Mouse (Mus musculus): ENCODE data around the gene Babam2.

The Babam2 gene

DNA sequence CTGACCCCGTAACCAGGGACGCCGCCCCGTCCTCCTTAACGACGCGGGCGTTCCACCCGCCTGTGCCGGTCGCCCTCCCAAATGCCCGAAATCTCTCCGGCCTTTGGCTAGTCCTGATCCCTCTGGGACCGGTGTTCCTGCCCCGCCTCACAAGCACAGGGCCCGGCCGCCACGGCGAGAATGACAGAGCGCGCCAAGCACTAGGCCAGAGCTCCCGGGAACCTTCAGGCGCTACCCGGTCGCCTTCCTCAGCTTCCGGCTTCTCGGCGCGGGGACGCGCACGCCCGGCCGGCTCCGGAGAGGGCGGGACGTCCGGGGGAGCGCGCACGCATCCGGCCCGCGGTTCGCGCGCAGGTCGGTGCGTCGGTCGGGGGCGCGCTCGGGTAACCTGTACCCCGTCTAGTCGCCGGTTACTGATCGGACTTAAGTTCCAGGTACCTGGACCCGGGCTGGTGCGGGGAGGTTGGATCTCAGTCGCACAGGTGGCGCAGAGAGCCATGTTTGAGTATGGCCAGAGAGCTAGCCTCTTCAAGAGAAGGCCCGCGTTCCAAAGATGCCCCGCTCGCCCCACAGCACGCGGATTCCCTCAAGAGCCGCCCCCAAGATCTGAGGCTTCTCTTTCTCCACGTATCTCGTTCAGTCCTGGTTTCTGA, at the start of gene Babam2:
Babam2 (plus strand) TSS at position 41 of the 653 bp plus-strand sequence.
- DNase-seq (ENCODE audit: low read depth) = peak; percentile 75

- DNase-seq (ENCODE audit: low read depth) = peak; percentile 10
Observed at GRCm38 (mm10) chr5:31650518-31651288, 46.8 kb upstream of the Babam2 start.

- DNase-seq (ENCODE audit: low read depth) = no peak
Observed at GRCm38 (mm10) chr5:31655688-31656190, 41.7 kb upstream of the Babam2 start.

- DNase-seq (ENCODE audit: low read depth) = no peak
Observed at GRCm38 (mm10) chr5:31666176-31666575, 31.3 kb upstream of the Babam2 start.

GRCm38 (mm10) chr5:31668325-31668968, 29.0 kb upstream of the Babam2 start:
- DNase-seq (ENCODE audit: low read depth) = no peak

GRCm38 (mm10) chr5:31669984-31670383, 27.5 kb upstream of the Babam2 start:
- DNase-seq (ENCODE audit: low read depth) = no peak

- DNase-seq (ENCODE audit: low read depth) = no peak
Observed at GRCm38 (mm10) chr5:31671137-31671536, 26.3 kb upstream of the Babam2 start.

- DNase-seq (ENCODE audit: low read depth) = no peak
Observed at GRCm38 (mm10) chr5:31673431-31673830, 24.1 kb upstream of the Babam2 start.

DNA sequence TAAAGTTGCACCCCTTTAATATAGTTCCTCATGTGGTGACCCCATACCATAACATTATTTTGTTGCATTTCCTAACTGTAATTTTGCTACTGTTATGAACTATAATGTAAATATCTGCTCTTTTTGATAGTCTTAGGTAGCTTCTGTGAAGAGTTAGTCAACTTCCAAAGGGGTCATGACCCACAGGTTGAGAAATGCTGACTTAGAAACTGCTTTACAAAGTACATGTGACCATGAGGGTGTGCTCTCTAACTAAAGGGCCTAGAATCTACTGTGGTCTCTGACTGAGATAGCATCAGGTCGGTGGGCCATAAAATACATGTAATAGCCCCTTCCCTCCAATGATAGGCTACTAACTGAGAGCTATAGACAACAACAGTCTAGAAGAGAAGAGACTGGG, 19.5 kb upstream of the Babam2 start:
- DNase-seq (ENCODE audit: low read depth) = no peak

DNA sequence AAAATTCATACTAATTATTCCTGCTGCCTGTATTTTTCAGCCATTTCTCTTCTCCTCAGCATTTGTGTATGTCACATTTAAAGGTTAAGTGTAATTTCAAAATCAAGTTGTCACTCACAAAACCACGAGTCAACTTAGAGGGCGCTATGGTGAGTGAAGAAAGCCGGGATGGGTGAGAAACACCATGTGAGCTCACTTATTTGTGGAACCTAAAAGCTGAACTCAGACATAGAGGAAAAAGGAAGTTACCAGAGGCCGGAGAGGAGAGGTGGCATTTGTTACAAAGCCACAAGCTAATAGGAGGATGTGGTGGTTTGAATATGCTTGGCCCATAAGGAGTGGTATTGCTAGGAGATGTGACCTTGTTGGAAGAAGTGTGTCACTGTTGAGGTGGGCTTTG, 17.3 kb upstream of the Babam2 start:
- DNase-seq (ENCODE audit: low read depth) = no peak

DNA sequence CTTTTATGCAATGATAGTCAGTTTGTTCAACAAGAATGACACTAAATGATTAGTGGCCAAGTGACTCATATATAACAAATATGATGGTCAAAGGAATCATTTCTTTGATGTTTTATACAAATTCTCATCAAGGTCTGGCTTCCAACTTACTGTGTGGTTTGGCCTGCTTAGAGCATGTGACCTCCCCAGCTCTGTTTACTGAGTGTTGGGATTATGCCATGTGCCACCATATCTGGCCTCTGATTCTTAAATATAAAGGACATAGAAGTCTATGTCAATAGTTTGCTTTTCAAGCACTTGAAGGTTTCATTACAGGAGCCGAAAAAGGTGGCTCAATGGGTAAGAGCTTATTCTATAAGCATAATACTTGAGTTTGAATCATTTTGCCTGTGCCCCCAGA, 15.2 kb upstream of the Babam2 start:
- DNase-seq (ENCODE audit: low read depth) = no peak

- DNase-seq (ENCODE audit: low read depth) = no peak
Observed at GRCm38 (mm10) chr5:31686040-31686439, 11.4 kb upstream of the Babam2 start.

DNA sequence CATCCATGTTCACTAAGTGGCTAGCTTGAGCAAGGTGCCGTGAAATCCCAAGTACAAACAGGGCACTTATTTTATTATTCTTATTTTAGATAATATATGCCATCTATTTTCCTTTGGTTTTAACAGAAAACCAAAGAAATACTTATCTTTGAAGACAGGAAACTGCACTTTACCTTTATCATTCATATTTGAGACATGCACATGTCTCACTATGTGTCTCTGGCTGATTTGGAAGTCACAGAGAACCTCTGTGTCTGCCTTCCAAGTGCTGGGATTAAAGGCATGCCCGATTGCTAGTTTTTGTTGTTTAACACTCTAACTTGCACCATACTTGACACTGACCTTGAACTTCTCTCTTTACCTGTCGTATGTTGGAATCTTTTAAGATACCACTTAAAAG, 9.5 kb upstream of the Babam2 start:
- DNase-seq (ENCODE audit: low read depth) = no peak

- no peak for DNase-seq (ENCODE audit: low read depth)
Observed at GRCm38 (mm10) chr5:31693191-31693590, 4.3 kb upstream of the Babam2 start.

GRCm38 (mm10) chr5:31696971-31697643, 377 bp upstream of the Babam2 start, which contains the start of gene Rbks:
Rbks (minus strand) TSS chr5:31697627.
- no peak for DNase-seq (ENCODE audit: low read depth)

- DNase-seq (ENCODE audit: low read depth) = peak; percentile 95
Observed at GRCm38 (mm10) chr5:31698297-31698726, 828 bp downstream of the Babam2 start.

DNA sequence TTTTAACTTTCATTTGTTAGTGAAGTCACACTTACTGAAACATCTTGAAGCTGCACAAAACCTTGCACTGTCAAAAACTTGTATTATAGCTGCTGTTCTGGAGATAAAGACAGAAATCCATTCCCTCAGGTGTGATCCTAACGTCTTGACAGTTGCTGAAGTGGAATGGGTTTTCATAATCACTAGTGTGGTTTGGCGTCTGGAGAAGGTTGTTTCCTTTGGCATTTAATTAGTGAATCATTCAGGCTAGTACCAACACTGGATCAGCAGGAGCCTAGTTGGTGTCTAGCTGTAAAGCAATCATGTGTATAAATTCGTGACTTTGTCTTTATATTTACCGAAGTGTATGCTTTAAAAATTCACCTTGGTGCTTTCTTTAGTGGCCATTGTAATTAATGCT, 1.4 kb downstream of the Babam2 start:
- no peak for DNase-seq (ENCODE audit: low read depth)

DNA sequence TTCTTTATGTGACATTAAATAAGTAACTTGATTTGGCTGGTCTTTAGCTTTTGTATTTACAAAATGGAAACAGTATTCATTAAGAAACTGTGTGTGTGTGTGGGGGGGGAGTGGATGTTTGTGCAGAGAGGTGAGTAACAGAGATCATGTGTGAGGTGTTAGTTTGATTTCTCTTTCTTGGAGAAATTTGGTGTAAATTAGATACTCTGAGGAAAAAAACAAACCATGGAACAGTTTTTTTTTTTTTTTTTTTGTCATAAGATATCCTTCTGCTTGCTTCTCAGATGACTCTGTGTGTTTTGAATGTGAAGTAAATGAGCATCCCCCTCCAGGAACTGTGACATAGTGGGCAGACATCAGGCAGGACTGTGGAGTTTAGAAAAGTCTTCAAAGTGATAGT, 1.9 kb downstream of the Babam2 start:
- no peak for DNase-seq (ENCODE audit: low read depth)

- no peak for DNase-seq (ENCODE audit: low read depth)
Observed at GRCm38 (mm10) chr5:31704971-31705370, 7.5 kb downstream of the Babam2 start.

DNA sequence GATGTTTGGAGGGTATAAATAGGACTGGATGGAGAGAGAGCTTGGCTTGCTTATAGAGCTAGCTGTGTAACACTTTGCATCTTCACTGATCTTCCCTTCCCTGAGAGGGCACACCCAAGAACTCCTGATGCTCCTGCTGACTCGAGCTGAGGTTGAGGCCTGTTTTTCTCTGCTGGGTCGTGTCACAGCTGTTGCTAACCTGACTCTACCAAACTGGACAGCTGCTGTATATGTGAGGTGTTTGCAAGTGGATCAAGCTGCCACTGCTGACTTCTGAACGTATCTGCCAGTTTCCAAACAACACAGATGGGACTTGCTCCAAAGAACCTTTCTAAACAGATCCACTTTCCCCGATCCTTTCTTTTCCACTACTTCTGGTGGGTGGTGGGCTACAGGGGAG, 9.3 kb downstream of the Babam2 start:
- no peak for DNase-seq (ENCODE audit: low read depth)

DNA sequence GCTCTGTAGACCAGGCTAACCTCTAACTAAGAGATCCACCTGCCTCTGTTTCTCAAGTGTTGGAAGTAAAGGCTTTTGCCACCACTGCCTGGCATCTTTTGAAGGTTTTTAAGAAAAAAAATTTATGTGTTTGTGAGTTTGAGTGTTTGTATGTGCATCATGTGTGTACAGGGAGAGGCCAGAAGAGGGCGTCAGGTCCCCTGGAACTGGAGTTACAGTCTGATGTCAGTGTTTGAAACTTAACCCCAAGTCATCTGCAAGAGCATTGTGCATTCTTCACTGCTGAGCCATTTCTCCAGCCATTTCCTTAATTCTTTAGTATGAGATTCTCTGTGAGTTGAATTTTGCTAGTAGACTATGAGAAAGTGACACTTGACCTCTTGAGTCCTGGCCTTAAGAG, 11.9 kb downstream of the Babam2 start:
- DNase-seq (ENCODE audit: low read depth) = no peak

DNA sequence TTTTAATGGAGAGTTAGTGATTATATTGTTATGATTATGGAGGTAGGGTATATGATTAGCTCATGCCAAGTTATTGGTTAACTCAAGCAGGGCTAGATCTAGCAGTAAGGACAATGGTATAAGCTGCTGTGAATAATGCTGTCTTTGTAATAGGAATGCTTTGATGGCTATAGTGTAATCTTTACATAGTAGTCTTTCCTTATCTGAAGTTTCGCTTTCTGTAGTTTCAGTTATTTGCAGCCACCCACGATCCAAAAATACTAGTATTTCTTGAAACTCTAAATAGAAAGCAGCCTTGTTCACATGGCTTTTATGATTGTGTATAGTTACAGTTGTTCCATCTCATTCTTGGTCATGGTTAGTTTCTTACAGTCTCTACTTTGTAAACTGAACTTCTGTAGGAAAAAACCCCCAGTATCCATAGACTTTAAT, 15.8 kb downstream of the Babam2 start:
- DNase-seq (ENCODE audit: low read depth) = no peak
